Mouse (Mus musculus) ovary, postnatal 14 days (tissue): ENCODE data around the gene Adamts20.
"Not testable (repeated sequence)": the region's sequence is repeated elsewhere in the genome, so short reads cannot be mapped to it uniquely, and the experiment has no call there.

Source experiments
- DNase-seq: peaks from one replicate; pipeline ENCODE4 v3.0.0; 2022; ENCODE audit warnings: low spot score

Adamts20 gene

GRCm38 (mm10) chr15:94465318-94465717, at the start of gene Adamts20:
Gene Adamts20, minus strand, starts transcription at chr15:94465418.
- DNase-seq, result no peak

- no peak for DNase-seq
Observed at GRCm38 (mm10) chr15:94503451-94504215, 38.4 kb upstream of the Adamts20 start.

- DNase-seq, result no peak
Observed at GRCm38 (mm10) chr15:94499260-94499659, 34.0 kb upstream of the Adamts20 start.

GRCm38 (mm10) chr15:94495936-94496335, 30.7 kb upstream of the Adamts20 start:
- DNase-seq, result no peak

GRCm38 (mm10) chr15:94494445-94494844, 29.2 kb upstream of the Adamts20 start:
- DNase-seq, result no peak

GRCm38 (mm10) chr15:94489433-94489832, 24.2 kb upstream of the Adamts20 start:
- DNase-seq, result no peak

- DNase-seq, result not testable (repeated sequence)
Observed at GRCm38 (mm10) chr15:94488028-94488427, 22.8 kb upstream of the Adamts20 start.

GRCm38 (mm10) chr15:94482555-94482954, 17.3 kb upstream of the Adamts20 start:
- no peak for DNase-seq

GRCm38 (mm10) chr15:94480792-94481191, 15.6 kb upstream of the Adamts20 start:
- no peak for DNase-seq

GRCm38 (mm10) chr15:94480248-94480647, 15.0 kb upstream of the Adamts20 start:
- no peak for DNase-seq

GRCm38 (mm10) chr15:94479513-94480136, 14.4 kb upstream of the Adamts20 start:
- DNase-seq, result no peak

GRCm38 (mm10) chr15:94478706-94479105, 13.5 kb upstream of the Adamts20 start:
- no peak for DNase-seq

GRCm38 (mm10) chr15:94477287-94477686, 12.1 kb upstream of the Adamts20 start:
- no peak for DNase-seq

- DNase-seq, result no peak
Observed at GRCm38 (mm10) chr15:94475975-94476374, 10.8 kb upstream of the Adamts20 start.

- DNase-seq, result no peak
Observed at GRCm38 (mm10) chr15:94470361-94470760, 5.1 kb upstream of the Adamts20 start.

- no peak for DNase-seq
Observed at GRCm38 (mm10) chr15:94464881-94465280, 337 bp downstream of the Adamts20 start.

GRCm38 (mm10) chr15:94463251-94463650, 2.0 kb downstream of the Adamts20 start:
- no peak for DNase-seq

- DNase-seq, result no peak
Observed at GRCm38 (mm10) chr15:94462206-94462605, 3.0 kb downstream of the Adamts20 start.

GRCm38 (mm10) chr15:94461166-94461565, 4.1 kb downstream of the Adamts20 start:
- no peak for DNase-seq

- no peak for DNase-seq
Observed at GRCm38 (mm10) chr15:94457636-94458390, 7.4 kb downstream of the Adamts20 start.

GRCm38 (mm10) chr15:94452848-94453247, 12.4 kb downstream of the Adamts20 start:
- DNase-seq, result no peak

- DNase-seq, result no peak
Observed at GRCm38 (mm10) chr15:94451600-94451999, 13.6 kb downstream of the Adamts20 start.
